Mouse (Mus musculus) limb, embryonic 13.5 days (tissue): ENCODE measurements around the gene Ctnnd2. TPM values are rescaled to one million over a fixed set of nuclear protein-coding genes. Genes with fewer than 3 reads are reported as not detected.

Experiments used
- ATAC-seq: fragments of 200-750 bp; cut with Nextera tagmentation; 2 replicates; pipeline ENCODE4 v1.8.0; 2017; ENCODE audit warnings: low read depth, moderate number of reproducible peaks, moderate TSS enrichment; ENCODE audit not compliant: low FRiP score
- H3K27ac ChIP-seq: fragments of 300-500 bp; sonication (generic); 2 replicates; pipeline ENCODE4 v1.5.1; 2015; ENCODE audit warnings: inconsistent platforms, mild to moderate bottlenecking, moderate library complexity
- H3K27me3 ChIP-seq: fragments of 300-500 bp; sonication (generic); 2 replicates; pipeline ENCODE4 v1.6.1; 2015; ENCODE audit warnings: mild to moderate bottlenecking, inconsistent platforms
- H3K36me3 ChIP-seq: fragments of 300-500 bp; sonication (generic); 2 replicates; pipeline ENCODE4 v1.6.1; 2015; ENCODE audit warnings: inconsistent platforms, mild to moderate bottlenecking, moderate library complexity
- H3K4me1 ChIP-seq: fragments of 300-500 bp; sonication (generic); 2 replicates; pipeline ENCODE4 v1.6.1; 2015; ENCODE audit warnings: inconsistent platforms
- H3K4me2 ChIP-seq: fragments of 300-500 bp; sonication (generic); replicated peaks from 2 replicates; pipeline ENCODE4 v1.6.1; 2015; ENCODE audit warnings: inconsistent platforms, mild to moderate bottlenecking, moderate library complexity
- H3K4me3 ChIP-seq: fragments of 300-500 bp; sonication (generic); 2 replicates; pipeline ENCODE4 v1.5.1; 2015; ENCODE audit warnings: moderate library complexity, mild to moderate bottlenecking, inconsistent platforms
- H3K9ac ChIP-seq: fragments of 300-500 bp; sonication (generic); 2 replicates; pipeline ENCODE4 v1.6.1; 2015; ENCODE audit warnings: mild to moderate bottlenecking, inconsistent platforms
- H3K9me3 ChIP-seq: fragments of 300-500 bp; sonication (generic); 2 replicates; pipeline ENCODE4 v1.6.1; 2016; ENCODE audit warnings: inconsistent platforms
- WGBS: fragments of 180-500 bp; shearing (Covaris S2); methylation state at CpG from one replicate; pipeline ENCODE4 v1.1.7; 2015; 5-methylcytosine and 5-hydroxymethylcytosine counted together
- polyA plus RNA-seq: library from polyadenylated mRNA; unstranded; fragments of >200 nt; fragmentation: Nextera tagmentation; extraction: Ambion mirVana; gene quantifications from 2 replicates; pipeline ENCODE4 v1.2.1, GENCODE M21; 2015

The Ctnnd2 gene
- polyA plus RNA-seq, 1 experiment from 2014 or later: 3.8 TPM

- 84% methylated on average over 4 of the region's 4 CpGs for WGBS
- no peak for ATAC-seq
- H3K4me3 ChIP-seq: no peak overlapping the region
Observed at GRCm38 (mm10) chr15:30272326-30272725, 99.9 kb downstream of the Ctnnd2 start.

GRCm38 (mm10) chr15:30275721-30276120 lies 103.3 kb downstream of the Ctnnd2 start:
- Histone ChIP-seq H3K9ac (no peak overlapping the region), H3K36me3 (no peaks in the 10 kb centered on the region), H3K27me3 (no peaks in the 10 kb centered on the region), H3K27ac (no peak overlapping the region), H3K9me3 (no peaks in the 10 kb centered on the region), H3K4me2 (no peak overlapping the region), H3K4me3 (no peak overlapping the region), H3K4me1 (no peaks in the 10 kb centered on the region)
- 90% methylated on average over 5 of the region's 5 CpGs for WGBS
- no peak for ATAC-seq

More at GRCm38 (mm10) chr15:30272326-30272725, 99.9 kb downstream of the Ctnnd2 start:
- no peak overlapping the region for H3K27ac ChIP-seq
- no peaks in the 10 kb centered on the region for H3K36me3 ChIP-seq
- H3K9me3 ChIP-seq: no peaks in the 10 kb centered on the region
- H3K4me1 ChIP-seq: no peaks in the 10 kb centered on the region
- no peaks in the 10 kb centered on the region for H3K27me3 ChIP-seq
- H3K4me2 ChIP-seq: no peak overlapping the region
- no peak overlapping the region for H3K9ac ChIP-seq

GRCm38 (mm10) chr15:30276691-30277090 lies 104.3 kb downstream of the Ctnnd2 start:
- H3K4me2 ChIP-seq: no peak overlapping the region
- 79% methylated on average over 4 of the region's 4 CpGs for WGBS
- H3K36me3 ChIP-seq: no peaks in the 10 kb centered on the region
- no peak overlapping the region for H3K9ac ChIP-seq
- H3K27me3 ChIP-seq: no peaks in the 10 kb centered on the region
- ATAC-seq: no peak
- H3K27ac ChIP-seq: no peak overlapping the region
- no peak overlapping the region for H3K4me3 ChIP-seq
- no peaks in the 10 kb centered on the region for H3K4me1 ChIP-seq
- H3K9me3 ChIP-seq: no peaks in the 10 kb centered on the region

GRCm38 (mm10) chr15:30278610-30279009 lies 106.2 kb downstream of the Ctnnd2 start:
- no peak overlapping the region for H3K4me2 ChIP-seq
- H3K9me3 ChIP-seq: no peaks in the 10 kb centered on the region
- H3K36me3 ChIP-seq: no peaks in the 10 kb centered on the region
- no peak overlapping the region for H3K9ac ChIP-seq
- no peak for ATAC-seq
- H3K4me1 ChIP-seq: no peaks in the 10 kb centered on the region
- no peak overlapping the region for H3K4me3 ChIP-seq
- 88% methylated on average over 4 of the region's 4 CpGs for WGBS
- no peak overlapping the region for H3K27ac ChIP-seq
- H3K27me3 ChIP-seq: no peaks in the 10 kb centered on the region

GRCm38 (mm10) chr15:30285572-30286244 lies 113.3 kb downstream of the Ctnnd2 start:
- 87% methylated on average over 15 of the region's 15 CpGs for WGBS
- no peak for ATAC-seq
- no peak overlapping the region for H3K4me2 ChIP-seq
- H3K4me1 ChIP-seq: no peaks in the 10 kb centered on the region
- no peaks in the 10 kb centered on the region for H3K9me3 ChIP-seq
- no peak overlapping the region for H3K4me3 ChIP-seq
- no peak overlapping the region for H3K9ac ChIP-seq
- H3K36me3 ChIP-seq: no peaks in the 10 kb centered on the region
- no peaks in the 10 kb centered on the region for H3K27me3 ChIP-seq
- no peak overlapping the region for H3K27ac ChIP-seq

GRCm38 (mm10) chr15:30286245-30286642 lies 113.9 kb downstream of the Ctnnd2 start:
- Histone ChIP-seq H3K9me3 (no peaks in the 10 kb centered on the region), H3K9ac (no peak overlapping the region), H3K36me3 (no peaks in the 10 kb centered on the region), H3K4me1 (no peaks in the 10 kb centered on the region), H3K4me2 (no peak overlapping the region), H3K27me3 (no peaks in the 10 kb centered on the region), H3K4me3 (no peak overlapping the region), H3K27ac (no peak overlapping the region)
- no peak for ATAC-seq
- WGBS: 90% methylated on average over 7 of the region's 7 CpGs

GRCm38 (mm10) chr15:30302824-30303223 lies 130.4 kb downstream of the Ctnnd2 start:
- Histone ChIP-seq H3K4me2 (no peak overlapping the region), H3K4me1 (no peaks in the 10 kb centered on the region), H3K27ac (no peak overlapping the region), H3K4me3 (no peak overlapping the region), H3K9me3 (no peaks in the 10 kb centered on the region), H3K36me3 (no peaks in the 10 kb centered on the region), H3K27me3 (no peaks in the 10 kb centered on the region), H3K9ac (no peak overlapping the region)
- 61% methylated on average over 2 of the region's 2 CpGs for WGBS
- ATAC-seq: no peak

GRCm38 (mm10) chr15:30306437-30306836 lies 134.0 kb downstream of the Ctnnd2 start:
- Histone ChIP-seq H3K9me3 (no peaks in the 10 kb centered on the region), H3K27me3 (no peaks in the 10 kb centered on the region), H3K9ac (no peak overlapping the region), H3K36me3 (no peaks in the 10 kb centered on the region), H3K27ac (no peak overlapping the region), H3K4me2 (no peak overlapping the region), H3K4me3 (no peak overlapping the region), H3K4me1 (no peaks in the 10 kb centered on the region)
- ATAC-seq: no peak
- 92% methylated on average over 7 of the region's 7 CpGs for WGBS

- 88% methylated on average over 2 of the region's 2 CpGs for WGBS
- no peak for ATAC-seq
- H3K36me3 ChIP-seq: no peaks in the 10 kb centered on the region
Observed at GRCm38 (mm10) chr15:30322543-30322942, 150.2 kb downstream of the Ctnnd2 start.

GRCm38 (mm10) chr15:30333336-30334310 lies 161.2 kb downstream of the Ctnnd2 start:
- Histone ChIP-seq H3K4me3 (no peak overlapping the region), H3K27me3 (no peaks in the 10 kb centered on the region), H3K27ac (no peak overlapping the region), H3K9ac (no peak overlapping the region), H3K9me3 (no peaks in the 10 kb centered on the region), H3K4me2 (no peak overlapping the region), H3K4me1 (no peaks in the 10 kb centered on the region), H3K36me3 (no peaks in the 10 kb centered on the region)
- no peak for ATAC-seq
- WGBS: 81% methylated on average over 2 of the region's 2 CpGs

More at GRCm38 (mm10) chr15:30322543-30322942, 150.2 kb downstream of the Ctnnd2 start:
- Histone ChIP-seq H3K4me2 (no peak overlapping the region), H3K4me1 (no peaks in the 10 kb centered on the region), H3K27ac (no peak overlapping the region), H3K9me3 (no peaks in the 10 kb centered on the region), H3K4me3 (no peak overlapping the region), H3K9ac (no peak overlapping the region), H3K27me3 (no peaks in the 10 kb centered on the region)

- no peak overlapping the region for H3K4me3 ChIP-seq
- H3K27ac ChIP-seq: no peak overlapping the region
- no peaks in the 10 kb centered on the region for H3K36me3 ChIP-seq
- no peaks in the 10 kb centered on the region for H3K4me1 ChIP-seq
- H3K27me3 ChIP-seq: no peaks in the 10 kb centered on the region
- H3K9me3 ChIP-seq: no peaks in the 10 kb centered on the region
- 72% methylated on average over 6 of the region's 6 CpGs for WGBS
- no peak overlapping the region for H3K4me2 ChIP-seq
- ATAC-seq: no peak
- no peak overlapping the region for H3K9ac ChIP-seq
Observed at GRCm38 (mm10) chr15:30338585-30339197, 166.3 kb downstream of the Ctnnd2 start.

GRCm38 (mm10) chr15:30345754-30346153 lies 173.4 kb downstream of the Ctnnd2 start:
- Histone ChIP-seq H3K4me3 (no peak overlapping the region), H3K9me3 (no peaks in the 10 kb centered on the region), H3K9ac (no peak overlapping the region), H3K4me2 (no peak overlapping the region), H3K27me3 (no peaks in the 10 kb centered on the region), H3K4me1 (no peaks in the 10 kb centered on the region), H3K36me3 (no peaks in the 10 kb centered on the region), H3K27ac (no peak overlapping the region)
- WGBS: 83% methylated on average over 5 of the region's 5 CpGs
- no peak for ATAC-seq
